ENCODE assay signal across 8 mouse cellular contexts in genomic region chr6:145862321-145862720, GRCm38 (mm10). TPM values are rescaled to one million over a fixed set of nuclear protein-coding genes. Genes with fewer than 3 reads are reported as not detected.
DNase-seq lines count a peak whose midpoint lies in the region; ATAC-seq and TF ChIP-seq lines count a peak whose summit lies in the region.

No protein-coding gene starts in this region.

- no peak overlapping the region for H3K27ac ChIP-seq in heart, embryonic 11.5 days (ENCODE audit: low read depth, low read length)
- no peak overlapping the region for H3K27ac ChIP-seq in ES-Bruce4 (ENCODE audit: insufficient read depth, low read length)
- H3K27ac ChIP-seq in forebrain, embryonic 16.5 days (ENCODE audit: low read length), result no peak overlapping the region
- H3K27ac ChIP-seq in liver, postnatal 0 days (ENCODE audit: low read depth), result no peak overlapping the region

- TF ChIP-seq EP300 in ES-Bruce4 (IDR thresholded peaks at IDR 0.05; ENCODE audit: insufficient read depth, low read depth, low read length), result no peak
- TF ChIP-seq EP300 in liver, postnatal 0 days (IDR thresholded peaks at IDR 0.05; ENCODE audit: low read depth), result no peak

- WGBS in heart, embryonic 11.5 days (ENCODE audit: insufficient replicate concordance), result 10% methylated on average over 4 of the region's 4 CpGs
- WGBS in forebrain, embryonic 16.5 days, result 19% methylated on average over 4 of the region's 4 CpGs
- 24% methylated on average over 4 of the region's 4 CpGs for WGBS in liver, postnatal 0 days (ENCODE audit: insufficient replicate concordance)

- peak overlapping the region; percentile 63 for H3K4me3 ChIP-seq in heart, embryonic 11.5 days (ENCODE audit: low read depth, low read length)
- H3K4me3 ChIP-seq in ES-Bruce4 (ENCODE audit: low read depth, low read length), result peak overlapping the region; percentile 67
- H3K4me3 ChIP-seq in forebrain, embryonic 16.5 days (replicated peaks; ENCODE audit: low read length), result peak overlapping the region; percentile 57
- H3K4me3 ChIP-seq in liver, postnatal 0 days (ENCODE audit: low read depth, low read length), result peak overlapping the region; percentile 50

- no peak for TF ChIP-seq CTCF in ES-Bruce4 (IDR thresholded peaks at IDR 0.05; ENCODE audit: low read depth, low read length)
- TF ChIP-seq CTCF in liver, postnatal 0 days (IDR thresholded peaks at IDR 0.05; ENCODE audit: low read depth), result no peak

- peaks cover 9% of the 10 kb centered on the region; the same call in 1 of the 2 replicates for H3K4me1 ChIP-seq in heart, embryonic 11.5 days (ENCODE audit: control insufficient read depth, insufficient read depth, low read length)
- H3K4me1 ChIP-seq in ES-Bruce4 (ENCODE audit: control insufficient read depth, insufficient read depth, low read length), result no peaks in the 10 kb centered on the region
- peaks cover 34% of the 10 kb centered on the region for H3K4me1 ChIP-seq in forebrain, embryonic 16.5 days (replicated peaks; ENCODE audit: control insufficient read depth, insufficient read depth, low read length)
- peaks cover 16% of the 10 kb centered on the region for H3K4me1 ChIP-seq in liver, postnatal 0 days (ENCODE audit: insufficient read depth)

- peaks cover 7% of the 10 kb centered on the region for H3K27me3 ChIP-seq in heart, embryonic 11.5 days (ENCODE audit: control insufficient read depth, insufficient read depth, low read length)
- peaks cover 17% of the 10 kb centered on the region for H3K27me3 ChIP-seq in ES-Bruce4 (ENCODE audit: control insufficient read depth, insufficient read depth, low read length, poor library complexity, severe bottlenecking)
- peaks cover 32% of the 10 kb centered on the region for H3K27me3 ChIP-seq in forebrain, embryonic 16.5 days (replicated peaks; ENCODE audit: control insufficient read depth, insufficient read depth, low read length)
- H3K27me3 ChIP-seq in liver, postnatal 0 days (ENCODE audit: insufficient read depth, low read length), result peaks cover 54% of the 10 kb centered on the region

- H3K9ac ChIP-seq in heart, embryonic 11.5 days (ENCODE audit: low read depth, low read length), result peak overlapping the region; percentile 82
- peak overlapping the region; percentile 62; the same call in 1 of the 2 replicates for H3K9ac ChIP-seq in ES-Bruce4 (ENCODE audit: low read depth, poor library complexity, severe bottlenecking)
- peak overlapping the region; percentile 67 for H3K9ac ChIP-seq in forebrain, embryonic 16.5 days (replicated peaks; ENCODE audit: low read depth, low read length)
- no peak overlapping the region for H3K9ac ChIP-seq in liver, postnatal 0 days (replicated peaks)

- no peaks in the 10 kb centered on the region for H3K36me3 ChIP-seq in heart, embryonic 11.5 days (ENCODE audit: control insufficient read depth, insufficient read depth, low read length)
- H3K36me3 ChIP-seq in ES-Bruce4 (ENCODE audit: control insufficient read depth, insufficient read depth, low read length, poor library complexity, severe bottlenecking), result no peaks in the 10 kb centered on the region
- no peaks in the 10 kb centered on the region for H3K36me3 ChIP-seq in forebrain, embryonic 16.5 days (ENCODE audit: control insufficient read depth, insufficient read depth)
- H3K36me3 ChIP-seq in liver, postnatal 0 days (replicated peaks; ENCODE audit: insufficient read depth, low read length), result no peaks in the 10 kb centered on the region

- no peak for DNase-seq in heart, adult 18-20 months
- no peak for DNase-seq in liver, postnatal 0 days
- DNase-seq in ovary, postnatal 14 days (ENCODE audit: low spot score), result no peak
- DNase-seq in layer of hippocampus, adult 11-12 months (ENCODE audit: low spot score), result no peak
- no peak for DNase-seq in embryo, embryonic 9.5 days (ENCODE audit: extremely low spot score)

- H3K9me3 ChIP-seq in heart, embryonic 11.5 days (replicated peaks; ENCODE audit: control insufficient read depth, low read length), result no peaks in the 10 kb centered on the region
- no peaks in the 10 kb centered on the region for H3K9me3 ChIP-seq in ES-Bruce4 (replicated peaks; ENCODE audit: control insufficient read depth, insufficient read depth, low read length, poor library complexity, severe bottlenecking)
- H3K9me3 ChIP-seq in forebrain, embryonic 16.5 days (ENCODE audit: control insufficient read depth, low read length), result no peaks in the 10 kb centered on the region
- H3K9me3 ChIP-seq in liver, postnatal 0 days (ENCODE audit: low read length), result no peaks in the 10 kb centered on the region

- ATAC-seq in heart, embryonic 11.5 days (replicated peaks; ENCODE audit: insufficient number of reproducible peaks, low FRiP score, low TSS enrichment), result no peak
- no peak for ATAC-seq in forebrain, embryonic 16.5 days
- ATAC-seq in liver, postnatal 0 days, result no peak

- H3K4me2 ChIP-seq in heart, embryonic 11.5 days, result peak overlapping the region; percentile 99
- H3K4me2 ChIP-seq in forebrain, embryonic 16.5 days (ENCODE audit: low read length), result peak overlapping the region; percentile 77
- H3K4me2 ChIP-seq in liver, postnatal 0 days (ENCODE audit: low read depth, low read length), result peak overlapping the region; percentile 70; the same call in 1 of the 2 replicates

- no peak for TF ChIP-seq POLR2A in ES-Bruce4 (IDR thresholded peaks at IDR 0.05; ENCODE audit: insufficient read depth, low read length)

RNA-seq across cellular contexts. Expression of gene Bhlhe41, which starts 3.0 kb away (rescaled TPM):
- polyA plus RNA-seq in heart, embryonic 11.5 days (2014; fragmentation: Nextera tagmentation; extraction: Ambion mirVana), result 7.6 and 8.5 TPM in 2 replicates
- total RNA-seq in heart, adult 18-20 months (2021), result 10 to 100 TPM; 11.4 to 15.8 TPM
- 5.3 TPM in 2 replicates for polyA plus RNA-seq in ES-Bruce4 (2011; ENCODE audit: insufficient read depth, insufficient read length, low read depth, missing spikeins)
- 2.6 and 4.5 TPM in 2 replicates for polyA plus RNA-seq in forebrain, embryonic 16.5 days (2015; fragmentation: Nextera tagmentation; extraction: Ambion mirVana)
- 0.22 and 0.24 TPM in 2 replicates for polyA plus RNA-seq in liver, postnatal 0 days (2015; fragmentation: Nextera tagmentation; extraction: Ambion mirVana)
